Mouse (Mus musculus): ENCODE data around the gene Lrrc17.

Gene Lrrc17

GRCm38 (mm10) chr5:21543409-21544201 is at the start of gene Lrrc17:
Lrrc17 (plus strand) TSS chr5:21543559.
- no peak for DNase-seq

GRCm38 (mm10) chr5:21494781-21495180 is 48.6 kb upstream of the Lrrc17 start:
- no peak for DNase-seq

GRCm38 (mm10) chr5:21496321-21496720 is 47.0 kb upstream of the Lrrc17 start:
- no peak for DNase-seq

- DNase-seq = no peak
Measured at GRCm38 (mm10) chr5:21496881-21497280, 46.5 kb upstream of the Lrrc17 start.

DNA sequence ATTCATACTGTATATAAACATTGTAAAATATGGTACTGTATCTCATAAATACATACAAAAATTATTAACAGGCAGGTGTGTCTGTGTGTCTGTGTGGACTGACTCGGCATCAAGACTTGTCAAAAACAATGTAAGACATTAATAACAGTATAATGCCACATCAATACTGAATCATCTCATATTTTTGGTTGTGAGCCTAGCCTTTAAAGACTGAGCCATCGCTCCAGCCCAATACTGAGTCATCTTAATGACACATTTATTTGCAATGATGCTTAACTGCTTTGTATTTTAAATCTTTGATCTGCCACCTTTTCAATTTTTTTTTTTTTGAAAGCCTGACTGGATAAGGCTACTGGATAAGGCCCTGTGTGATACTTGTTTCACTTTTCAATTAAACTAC is 44.9 kb upstream of the Lrrc17 start:
- DNase-seq = no peak

DNA sequence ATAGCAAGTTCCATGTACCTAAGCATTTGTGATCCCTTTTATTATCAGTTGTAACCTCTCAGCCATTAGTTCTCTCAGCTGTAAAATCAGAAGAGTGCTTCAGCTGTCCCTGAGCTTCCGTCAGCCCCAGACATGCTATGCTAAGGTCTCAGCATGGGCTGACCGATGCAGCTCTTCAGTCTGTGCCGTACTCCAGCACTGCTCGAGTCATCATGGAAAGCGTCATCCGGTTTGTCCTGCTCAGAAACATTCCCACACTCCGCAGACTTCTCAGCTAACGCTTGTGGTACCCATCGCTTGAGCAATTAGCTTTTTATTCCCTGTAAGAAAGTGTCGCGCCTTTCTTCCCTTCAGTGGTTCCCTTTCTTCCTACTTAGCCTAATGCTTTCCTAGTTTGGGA is 44.4 kb upstream of the Lrrc17 start:
- DNase-seq = no peak

- no peak for DNase-seq
Measured at GRCm38 (mm10) chr5:21500133-21500532, 43.2 kb upstream of the Lrrc17 start.

DNA sequence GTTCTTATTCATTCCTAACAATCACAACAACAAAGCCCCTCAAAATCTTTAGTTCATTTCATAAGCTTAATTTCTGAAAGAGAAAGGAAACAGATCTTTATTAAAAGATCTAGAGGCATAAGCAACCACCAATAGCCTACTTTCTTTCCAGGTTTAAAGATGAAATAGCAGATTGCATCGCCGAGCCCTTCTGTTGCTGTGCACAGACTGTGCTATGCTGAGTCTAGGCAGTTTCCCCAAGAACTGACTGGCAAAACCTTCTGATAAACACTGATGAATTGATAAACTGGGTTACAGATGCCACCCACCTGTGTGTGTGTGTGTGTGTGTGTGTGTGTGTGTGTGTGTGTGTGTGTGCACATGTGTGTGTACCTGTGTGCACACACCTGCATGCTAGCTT is 42.4 kb upstream of the Lrrc17 start:
- DNase-seq = no peak

GRCm38 (mm10) chr5:21502936-21503610 is 40.3 kb upstream of the Lrrc17 start:
- no peak for DNase-seq

DNA sequence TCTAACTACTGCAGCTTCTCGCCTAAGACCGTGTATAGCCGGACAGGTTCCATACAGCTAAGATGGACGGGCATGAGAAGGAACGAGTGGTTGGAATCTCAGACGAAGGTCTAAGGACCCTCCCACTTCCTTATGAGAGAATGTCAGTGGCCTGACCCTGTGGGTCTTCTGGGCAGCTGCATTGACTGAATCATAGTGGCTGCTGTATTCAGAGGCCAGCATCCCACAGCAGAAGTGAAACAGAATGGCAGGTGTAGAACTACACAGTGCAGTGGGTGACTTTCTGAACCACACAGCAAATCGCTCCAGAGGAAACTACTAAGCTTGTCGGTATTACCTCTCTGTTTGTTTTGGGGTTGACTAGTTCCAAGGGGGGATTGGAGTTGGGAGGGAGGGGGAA is 38.2 kb upstream of the Lrrc17 start:
- DNase-seq = no peak

DNA sequence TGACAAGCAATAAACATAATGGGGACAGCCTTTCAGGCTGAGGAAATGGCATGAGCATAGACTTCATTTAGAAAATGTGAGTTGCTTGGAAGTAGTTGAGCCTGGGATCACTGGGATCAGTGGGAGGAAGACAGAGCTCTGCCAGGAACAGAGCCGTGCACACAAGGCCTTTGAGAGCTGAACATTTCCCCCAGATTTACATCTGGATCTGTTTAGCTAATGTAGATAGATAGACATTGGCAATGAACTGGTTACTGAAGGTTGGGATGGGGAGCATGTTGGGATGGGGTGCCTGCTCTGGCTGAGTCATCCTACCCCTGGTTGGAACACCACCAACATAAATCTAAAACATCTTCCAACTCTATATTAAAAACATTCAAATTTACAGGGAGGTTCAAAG is 36.5 kb upstream of the Lrrc17 start:
- DNase-seq = no peak

DNA sequence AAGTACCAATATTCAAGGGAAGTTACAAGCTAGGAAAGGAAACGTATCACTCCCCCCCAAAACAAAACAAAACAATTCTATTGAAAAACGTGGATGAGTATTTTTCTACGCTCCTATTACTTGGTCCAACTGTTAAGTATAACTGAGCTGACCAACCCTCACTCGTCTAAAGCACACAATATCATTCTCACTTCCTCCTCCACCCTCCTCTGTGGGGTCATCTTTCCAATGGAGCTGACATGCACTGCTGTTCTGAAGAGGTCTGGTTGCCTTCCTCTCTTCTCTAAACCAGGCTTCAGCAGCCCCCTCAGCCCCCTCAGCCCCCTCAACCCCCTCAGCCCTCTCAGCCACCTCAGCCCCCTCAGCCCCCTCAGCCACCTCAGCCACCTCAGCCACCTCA is 33.6 kb upstream of the Lrrc17 start:
- DNase-seq = no peak

- no peak for DNase-seq
Measured at GRCm38 (mm10) chr5:21513363-21513762, 30.0 kb upstream of the Lrrc17 start.

- no peak for DNase-seq
Measured at GRCm38 (mm10) chr5:21517562-21517961, 25.8 kb upstream of the Lrrc17 start.

DNA sequence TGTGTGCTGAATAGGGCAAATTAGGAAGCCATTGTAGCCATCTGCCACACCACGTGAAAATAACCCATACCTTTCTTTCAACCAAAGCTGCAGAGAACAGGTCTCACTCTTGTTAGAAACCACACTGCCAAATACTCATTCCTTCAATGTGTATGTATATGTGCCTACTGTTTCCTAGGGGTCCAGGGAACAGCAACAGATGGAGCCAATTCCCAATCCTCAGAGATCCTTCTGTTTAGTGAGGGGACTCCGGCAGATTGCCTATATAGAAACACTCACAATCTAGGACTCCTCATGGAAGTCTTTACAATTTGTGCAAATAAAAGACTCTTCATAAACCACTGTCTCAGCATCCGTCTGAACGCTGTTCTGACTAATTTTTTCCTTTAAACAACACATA is 25.2 kb upstream of the Lrrc17 start:
- no peak for DNase-seq

DNA sequence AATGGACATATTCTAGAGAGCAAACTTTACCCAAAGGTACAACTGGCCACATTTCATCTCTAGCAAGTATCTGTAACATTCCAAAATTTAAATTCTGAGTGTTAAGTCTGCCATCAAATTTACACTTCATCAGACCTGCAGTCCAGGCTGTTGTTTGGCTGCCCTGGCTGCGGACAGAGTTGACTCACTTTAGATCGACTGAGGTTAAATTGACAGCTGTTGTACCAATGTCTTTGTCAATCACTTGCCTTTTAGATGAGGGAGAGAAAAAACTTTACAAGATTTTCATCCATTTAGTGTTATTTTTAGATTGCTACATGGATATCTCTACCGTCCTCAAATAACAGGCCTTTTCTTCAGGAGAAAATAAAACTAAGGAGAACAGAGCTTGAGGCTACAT is 24.2 kb upstream of the Lrrc17 start:
- DNase-seq = no peak

GRCm38 (mm10) chr5:21526835-21527485 is 16.4 kb upstream of the Lrrc17 start:
- no peak for DNase-seq

DNA sequence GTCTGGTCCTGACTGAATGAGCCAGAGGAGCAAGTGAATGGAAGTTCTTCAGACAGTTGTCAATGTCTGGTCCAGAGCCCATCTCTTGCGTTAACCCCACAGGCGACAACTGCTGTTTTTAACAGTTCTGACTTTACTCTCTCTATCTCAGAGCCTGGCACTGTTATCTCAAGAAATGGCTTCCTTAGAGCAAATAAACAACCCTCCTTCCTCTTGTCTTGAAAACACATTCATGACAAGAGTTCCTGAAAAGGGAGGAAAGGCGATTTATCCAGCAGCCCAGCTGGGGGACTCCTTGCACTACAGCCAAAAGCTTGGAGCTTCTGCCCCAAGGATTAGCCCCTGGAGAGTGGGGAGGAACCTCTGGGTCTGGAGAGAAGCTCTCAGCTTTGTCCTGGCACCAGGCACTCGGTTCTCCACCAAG is 15.9 kb upstream of the Lrrc17 start:
- no peak for DNase-seq

DNA sequence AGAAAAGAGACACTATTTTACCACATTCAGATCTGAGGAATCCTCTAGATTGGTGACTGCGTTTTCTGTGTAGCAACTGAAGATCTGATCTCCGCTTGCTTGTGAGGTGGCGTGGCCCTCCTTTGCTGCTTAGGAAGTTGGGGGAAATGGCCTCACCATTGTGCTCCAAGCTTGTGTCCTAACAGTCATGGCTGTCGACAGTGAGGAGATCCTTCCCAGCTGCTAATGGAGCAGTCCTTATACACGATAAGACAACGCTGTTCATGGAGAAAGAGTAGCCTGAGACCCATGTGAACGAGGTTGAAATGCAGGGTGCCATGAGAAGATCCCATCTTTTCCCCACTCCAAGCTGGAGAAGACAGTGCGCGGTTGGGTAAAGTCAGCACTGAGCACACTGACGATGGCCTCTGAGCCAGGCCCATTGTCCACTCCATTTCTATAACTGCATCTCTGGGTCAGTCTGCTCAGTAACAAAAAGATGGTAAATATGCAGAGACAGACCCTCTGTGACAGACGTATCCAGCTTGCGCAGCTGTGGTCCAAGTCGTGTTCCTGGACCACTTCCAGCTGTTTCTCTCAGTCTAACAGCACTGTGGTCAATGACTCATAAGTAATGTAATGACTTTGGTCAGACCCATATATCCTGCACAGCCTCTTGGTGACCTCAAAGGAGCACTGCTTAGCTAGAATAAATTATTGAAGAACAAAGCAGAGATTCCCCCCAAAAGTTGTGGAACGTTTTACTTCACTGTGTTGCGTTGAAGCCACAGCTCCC is 15.1 kb upstream of the Lrrc17 start:
- no peak for DNase-seq

DNA sequence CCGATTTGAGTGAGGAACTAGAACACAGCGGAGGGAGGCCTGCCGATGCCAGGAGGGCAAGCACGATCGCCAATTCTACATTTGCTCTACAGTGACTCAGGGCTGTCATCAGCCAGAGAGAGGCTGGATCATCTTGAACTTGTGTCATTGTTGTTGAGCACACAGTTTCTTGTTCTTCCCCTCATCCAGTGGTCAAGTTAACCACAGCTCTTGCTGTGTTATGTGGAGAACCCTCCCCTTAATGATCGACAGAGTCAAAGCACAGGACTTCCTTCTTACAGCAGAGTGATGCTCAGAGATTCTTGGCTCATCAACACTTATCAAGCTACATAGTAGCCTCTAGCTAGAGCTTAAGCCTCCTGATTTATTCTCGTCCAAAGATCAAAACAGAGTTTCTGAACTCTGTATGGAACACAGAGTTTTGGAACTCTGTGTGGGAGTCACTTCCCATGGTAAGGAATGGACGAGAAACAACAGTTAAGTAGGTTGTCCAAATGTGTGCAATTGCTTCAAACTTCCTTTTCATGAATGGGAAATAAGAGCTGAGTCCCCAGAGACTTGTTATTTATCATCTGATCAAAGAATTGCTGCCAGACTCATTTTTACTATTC is 14.1 kb upstream of the Lrrc17 start:
- no peak for DNase-seq

DNA sequence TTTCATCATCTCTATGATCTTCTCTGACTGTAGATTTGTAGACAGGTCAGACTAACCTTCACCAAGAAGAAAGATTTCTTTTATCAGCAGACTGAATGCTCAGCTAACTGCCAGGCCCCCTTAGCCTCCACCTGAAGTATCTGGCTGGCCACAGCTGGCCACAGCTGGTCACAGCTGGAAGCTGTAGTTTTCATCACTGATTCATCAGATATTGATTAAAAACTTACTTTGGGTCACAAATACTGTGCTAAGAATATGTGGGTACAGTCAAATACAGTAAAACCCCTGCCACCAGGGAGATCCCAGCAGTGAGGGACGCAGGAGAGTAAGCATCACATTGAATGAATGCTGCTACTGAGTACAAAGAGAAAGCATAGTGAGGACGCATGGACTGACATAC is 11.2 kb upstream of the Lrrc17 start:
- no peak for DNase-seq

DNA sequence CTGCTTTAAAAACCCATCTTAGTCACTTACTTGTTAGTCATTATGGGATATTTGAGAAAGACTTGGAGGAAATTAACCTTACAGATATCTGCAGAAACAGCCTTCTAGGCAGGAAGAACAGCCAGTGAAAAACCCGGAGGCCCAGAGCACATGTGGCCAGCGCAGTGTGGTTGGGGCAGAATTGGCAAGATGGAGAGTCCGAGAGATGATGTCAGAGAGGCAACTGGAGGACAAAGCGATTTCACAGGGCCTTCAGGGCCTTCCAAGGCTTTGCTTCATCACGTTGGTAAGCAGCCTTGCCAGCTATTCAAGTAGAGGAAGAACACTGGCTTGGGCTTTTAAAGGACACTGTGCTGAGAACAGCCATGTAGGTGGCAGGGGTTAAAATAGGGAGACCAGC is 10.4 kb upstream of the Lrrc17 start:
- no peak for DNase-seq

- no peak for DNase-seq
Measured at GRCm38 (mm10) chr5:21542226-21542625, 1.1 kb upstream of the Lrrc17 start.

All from cerebellum, postnatal 25 days (tissue).